Mouse (Mus musculus): ENCODE data around the gene Gpc6. TPM values are rescaled to one million over a fixed set of nuclear protein-coding genes. Genes with fewer than 3 reads are reported as not detected.

Gene Gpc6
- polyA plus RNA-seq, 1 experiment from 2014 or later, result 14.5 TPM

- no peak overlapping the region for H3K4me2 ChIP-seq (ENCODE audit: low read length)
- H3K4me3 ChIP-seq (ENCODE audit: control insufficient read depth in 1 of 2, insufficient read depth in 1 of 2, low read depth in 1 of 2, low read length in 2 of 2), result no peak overlapping the region
- no peaks in the 10 kb centered on the region for H3K4me1 ChIP-seq (ENCODE audit: control insufficient read depth in 2 of 2, insufficient read depth in 2 of 2, low read length in 2 of 2)
- 84% methylated on average over 4 of the region's 4 CpGs for WGBS
- no peak for ATAC-seq (ENCODE audit: insufficient number of reproducible peaks, insufficient read depth, low FRiP score, low read depth)
- H3K9me3 ChIP-seq (ENCODE audit: control insufficient read depth, low read length), result no peaks in the 10 kb centered on the region
- H3K27ac ChIP-seq (replicated peaks in 1 of 2; ENCODE audit: control insufficient read depth in 1 of 2, insufficient read depth in 1 of 2, low read depth in 2 of 2, low read length in 2 of 2), result no peak overlapping the region
- H3K27me3 ChIP-seq (ENCODE audit: control insufficient read depth, insufficient read depth, low read length), result no peaks in the 10 kb centered on the region
- H3K36me3 ChIP-seq (ENCODE audit: control insufficient read depth, insufficient read depth, low read length), result no peaks in the 10 kb centered on the region
- H3K9ac ChIP-seq (ENCODE audit: low read length), result no peak overlapping the region
Observed at GRCm38 (mm10) chr14:117807846-117808245, 882.7 kb downstream of the Gpc6 start.

GRCm38 (mm10) chr14:117808326-117808725 is 883.2 kb downstream of the Gpc6 start:
- 85% methylated on average over 2 of the region's 2 CpGs for WGBS
- Histone ChIP-seq H3K4me1 (ENCODE audit: control insufficient read depth in 2 of 2, insufficient read depth in 2 of 2, low read length in 2 of 2) (peaks cover 0 to under 1% of the 10 kb centered on the region in 2 experiments; a peak in 1 of 4 replicates), H3K27me3 (ENCODE audit: control insufficient read depth, insufficient read depth, low read length) (no peaks in the 10 kb centered on the region), H3K4me2 (ENCODE audit: low read length) (no peak overlapping the region), H3K4me3 (ENCODE audit: control insufficient read depth in 1 of 2, insufficient read depth in 1 of 2, low read depth in 1 of 2, low read length in 2 of 2) (no peak overlapping the region), H3K36me3 (ENCODE audit: control insufficient read depth, insufficient read depth, low read length) (no peaks in the 10 kb centered on the region), H3K27ac (replicated peaks in 1 of 2; ENCODE audit: control insufficient read depth in 1 of 2, insufficient read depth in 1 of 2, low read depth in 2 of 2, low read length in 2 of 2) (no peak overlapping the region), H3K9me3 (ENCODE audit: control insufficient read depth, low read length) (no peaks in the 10 kb centered on the region), H3K9ac (ENCODE audit: low read length) (no peak overlapping the region)
- ATAC-seq (ENCODE audit: insufficient number of reproducible peaks, insufficient read depth, low FRiP score, low read depth), result no peak

- WGBS, result 81% methylated on average over 15 of the region's 15 CpGs
- peaks cover 2 to 6% of the 10 kb centered on the region in 2 experiments; a peak in 2 of 4 replicates for H3K4me1 ChIP-seq (ENCODE audit: control insufficient read depth in 2 of 2, insufficient read depth in 2 of 2, low read length in 2 of 2)
- no peak overlapping the region for H3K27ac ChIP-seq (replicated peaks in 1 of 2; ENCODE audit: control insufficient read depth in 1 of 2, insufficient read depth in 1 of 2, low read depth in 2 of 2, low read length in 2 of 2)
- no peak overlapping the region for H3K9ac ChIP-seq (ENCODE audit: low read length)
- H3K4me2 ChIP-seq (ENCODE audit: low read length), result no peak overlapping the region
- H3K4me3 ChIP-seq (ENCODE audit: control insufficient read depth in 1 of 2, insufficient read depth in 1 of 2, low read depth in 1 of 2, low read length in 2 of 2), result no peak overlapping the region
- no peak for ATAC-seq (ENCODE audit: insufficient number of reproducible peaks, insufficient read depth, low FRiP score, low read depth)
- H3K27me3 ChIP-seq (ENCODE audit: control insufficient read depth, insufficient read depth, low read length), result no peaks in the 10 kb centered on the region
- no peaks in the 10 kb centered on the region for H3K9me3 ChIP-seq (ENCODE audit: control insufficient read depth, low read length)
- no peaks in the 10 kb centered on the region for H3K36me3 ChIP-seq (ENCODE audit: control insufficient read depth, insufficient read depth, low read length)
Observed at GRCm38 (mm10) chr14:117810321-117811270, 885.5 kb downstream of the Gpc6 start.

- 62% methylated on average over 3 of the region's 3 CpGs for WGBS
- H3K27me3 ChIP-seq (ENCODE audit: control insufficient read depth, insufficient read depth, low read length), result no peaks in the 10 kb centered on the region
- no peaks in the 10 kb centered on the region for H3K9me3 ChIP-seq (ENCODE audit: control insufficient read depth, low read length)
- H3K4me1 ChIP-seq (ENCODE audit: control insufficient read depth in 2 of 2, insufficient read depth in 2 of 2, low read length in 2 of 2), result peaks cover 2 to 6% of the 10 kb centered on the region in 2 experiments; a peak in 2 of 4 replicates
- no peak overlapping the region for H3K27ac ChIP-seq (replicated peaks in 1 of 2; ENCODE audit: control insufficient read depth in 1 of 2, insufficient read depth in 1 of 2, low read depth in 2 of 2, low read length in 2 of 2)
- no peaks in the 10 kb centered on the region for H3K36me3 ChIP-seq (ENCODE audit: control insufficient read depth, insufficient read depth, low read length)
- H3K4me2 ChIP-seq (ENCODE audit: low read length), result no peak overlapping the region
- ATAC-seq (ENCODE audit: insufficient number of reproducible peaks, insufficient read depth, low FRiP score, low read depth), result no peak
- no peak overlapping the region for H3K4me3 ChIP-seq (ENCODE audit: control insufficient read depth in 1 of 2, insufficient read depth in 1 of 2, low read depth in 1 of 2, low read length in 2 of 2)
- no peak overlapping the region for H3K9ac ChIP-seq (ENCODE audit: low read length)
Observed at GRCm38 (mm10) chr14:117813473-117813872, 888.4 kb downstream of the Gpc6 start.

GRCm38 (mm10) chr14:117816008-117816407 is 890.9 kb downstream of the Gpc6 start:
- H3K9ac ChIP-seq (ENCODE audit: low read length), result no peak overlapping the region
- no peak overlapping the region for H3K27ac ChIP-seq (replicated peaks in 1 of 2; ENCODE audit: control insufficient read depth in 1 of 2, insufficient read depth in 1 of 2, low read depth in 2 of 2, low read length in 2 of 2)
- H3K36me3 ChIP-seq (ENCODE audit: control insufficient read depth, insufficient read depth, low read length), result no peaks in the 10 kb centered on the region
- WGBS, result 90% methylated on average over 9 of the region's 9 CpGs
- no peaks in the 10 kb centered on the region for H3K27me3 ChIP-seq (ENCODE audit: control insufficient read depth, insufficient read depth, low read length)
- no peak overlapping the region for H3K4me2 ChIP-seq (ENCODE audit: low read length)
- no peak for ATAC-seq (ENCODE audit: insufficient number of reproducible peaks, insufficient read depth, low FRiP score, low read depth)
- H3K4me1 ChIP-seq (ENCODE audit: control insufficient read depth in 2 of 2, insufficient read depth in 2 of 2, low read length in 2 of 2), result peaks cover 2 to 6% of the 10 kb centered on the region in 2 experiments; a peak in 2 of 4 replicates
- H3K4me3 ChIP-seq (ENCODE audit: control insufficient read depth in 1 of 2, insufficient read depth in 1 of 2, low read depth in 1 of 2, low read length in 2 of 2), result no peak overlapping the region
- no peaks in the 10 kb centered on the region for H3K9me3 ChIP-seq (ENCODE audit: control insufficient read depth, low read length)

- Histone ChIP-seq H3K9ac (ENCODE audit: low read length) (no peak overlapping the region), H3K36me3 (ENCODE audit: control insufficient read depth, insufficient read depth, low read length) (no peaks in the 10 kb centered on the region), H3K27me3 (ENCODE audit: control insufficient read depth, insufficient read depth, low read length) (no peaks in the 10 kb centered on the region), H3K4me3 (ENCODE audit: control insufficient read depth in 1 of 2, insufficient read depth in 1 of 2, low read depth in 1 of 2, low read length in 2 of 2) (no peak overlapping the region), H3K4me1 (ENCODE audit: control insufficient read depth in 2 of 2, insufficient read depth in 2 of 2, low read length in 2 of 2) (peaks cover 2 to 6% of the 10 kb centered on the region in 2 experiments; a peak in 2 of 4 replicates), H3K9me3 (ENCODE audit: control insufficient read depth, low read length) (no peaks in the 10 kb centered on the region), H3K27ac (replicated peaks in 1 of 2; ENCODE audit: control insufficient read depth in 1 of 2, insufficient read depth in 1 of 2, low read depth in 2 of 2, low read length in 2 of 2) (no peak overlapping the region), H3K4me2 (ENCODE audit: low read length) (no peak overlapping the region)
- 83% methylated on average over 3 of the region's 3 CpGs for WGBS
- no peak for ATAC-seq (ENCODE audit: insufficient number of reproducible peaks, insufficient read depth, low FRiP score, low read depth)
Observed at GRCm38 (mm10) chr14:117816706-117817105, 891.6 kb downstream of the Gpc6 start.

- H3K27ac ChIP-seq (replicated peaks in 1 of 2; ENCODE audit: control insufficient read depth in 1 of 2, insufficient read depth in 1 of 2, low read depth in 2 of 2, low read length in 2 of 2), result no peak overlapping the region
- ATAC-seq (ENCODE audit: insufficient number of reproducible peaks, insufficient read depth, low FRiP score, low read depth), result no peak
- H3K4me3 ChIP-seq (ENCODE audit: control insufficient read depth in 1 of 2, insufficient read depth in 1 of 2, low read depth in 1 of 2, low read length in 2 of 2), result no peak overlapping the region
- H3K9me3 ChIP-seq (ENCODE audit: control insufficient read depth, low read length), result no peaks in the 10 kb centered on the region
- no peaks in the 10 kb centered on the region for H3K36me3 ChIP-seq (ENCODE audit: control insufficient read depth, insufficient read depth, low read length)
- H3K27me3 ChIP-seq (ENCODE audit: control insufficient read depth, insufficient read depth, low read length), result no peaks in the 10 kb centered on the region
- no peak overlapping the region for H3K9ac ChIP-seq (ENCODE audit: low read length)
- WGBS, result 58% methylated on average over 4 of the region's 4 CpGs
- H3K4me1 ChIP-seq (ENCODE audit: control insufficient read depth in 2 of 2, insufficient read depth in 2 of 2, low read length in 2 of 2), result peaks cover 2 to 6% of the 10 kb centered on the region in 2 experiments; a peak in 2 of 4 replicates
- no peak overlapping the region for H3K4me2 ChIP-seq (ENCODE audit: low read length)
Observed at GRCm38 (mm10) chr14:117817196-117817595, 892.1 kb downstream of the Gpc6 start.

All from heart, embryonic 14.5 days (tissue).